Mouse (Mus musculus): ENCODE measurements around the gene Olfr538. TPM values are rescaled to one million over a fixed set of nuclear protein-coding genes. Genes with fewer than 3 reads are reported as not detected.
"Not testable (repeated sequence)": the region's sequence is repeated elsewhere in the genome, so short reads cannot be mapped to it uniquely, and the experiment has no call there.

Olfr538 gene
- total RNA-seq (2021) = not detected

DNA sequence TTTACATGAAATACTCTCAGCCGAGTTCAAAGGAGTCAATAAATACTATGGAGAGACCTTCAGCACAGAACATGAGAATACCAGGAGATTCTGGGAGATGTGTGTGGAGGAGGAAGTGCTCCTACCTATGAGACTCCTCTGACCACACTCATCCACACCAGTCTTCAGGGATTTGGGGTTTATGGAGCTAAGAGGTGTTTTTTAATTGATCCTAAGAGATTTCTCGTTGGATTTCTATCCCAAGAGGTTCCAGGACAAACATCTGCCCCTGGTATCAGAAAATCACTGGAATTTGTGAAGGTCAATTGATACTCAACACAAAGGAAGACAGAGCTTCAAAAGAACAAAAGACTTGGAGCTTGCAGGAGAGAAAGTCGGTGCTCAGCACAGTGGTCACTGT is at the start of gene Olfr538:
Gene Olfr538 (plus strand): TSS at position 301 of the 400 bp plus-strand sequence.
- no peak for DNase-seq (ENCODE audit: extremely low spot score in 1 of 2, low spot score in 2 of 2)
- intact Hi-C loops (cut with DNase I) = no loop called here

DNA sequence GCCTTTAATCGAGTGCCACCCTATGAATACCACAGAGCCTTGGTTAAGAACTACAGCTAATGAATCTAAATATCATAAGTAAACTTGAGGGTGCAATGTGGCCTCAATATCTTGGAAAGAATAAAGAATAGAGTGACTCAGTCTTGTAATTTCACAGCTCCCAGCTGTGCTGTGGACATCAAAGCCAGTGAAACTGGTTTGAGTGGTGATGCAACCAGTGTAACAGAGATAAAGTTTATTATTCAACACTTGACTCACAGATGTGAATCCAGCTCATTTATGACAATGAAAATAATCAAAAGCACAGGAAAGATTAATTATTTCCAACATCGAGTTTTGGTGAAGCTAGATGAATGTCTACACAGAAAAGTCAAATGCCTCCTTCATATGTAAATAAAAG is 27.9 kb upstream of the Olfr538 start:
- intact Hi-C loops (cut with DNase I) = no loop called here
- DNase-seq (ENCODE audit: extremely low spot score in 1 of 2, low spot score in 2 of 2) = no peak

DNA sequence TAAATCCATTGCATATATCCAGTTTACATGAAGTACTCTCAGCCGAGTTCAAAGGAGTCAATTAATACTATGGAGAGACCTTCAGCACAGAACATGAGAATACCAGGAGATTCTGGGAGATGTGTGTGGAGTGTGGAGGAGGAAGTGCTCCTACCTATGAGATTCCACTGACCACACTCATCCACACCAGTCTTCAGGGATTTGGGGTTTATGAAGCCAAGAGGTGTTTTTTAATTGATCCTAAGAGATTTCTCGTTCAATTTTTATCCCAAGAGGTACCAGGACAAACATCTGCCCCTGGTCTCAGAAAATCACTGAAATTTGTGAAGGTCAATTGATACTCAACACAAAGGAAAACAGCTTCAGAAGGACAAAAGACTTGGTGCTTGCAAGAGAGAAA is 33.3 kb downstream of the Olfr538 start, which contains the start of gene Olfr46:
Gene Olfr46 (plus strand): TSS at position 301 of the 400 bp plus-strand sequence.
- intact Hi-C loops (cut with DNase I) = not testable (repeated sequence)

More for the DNA sequence above, 33.3 kb downstream of the Olfr538 start, which contains the start of gene Olfr46:
- DNase-seq (ENCODE audit: extremely low spot score in 1 of 2, low spot score in 2 of 2) = not testable (repeated sequence)

Other genes starting within 250 kb of the Olfr538 start
- not detected for gene Olfr525, start 247.0 kb upstream of the Olfr538 start, total RNA-seq (2021)
- not detected for gene Olfr527, start 233.9 kb upstream of the Olfr538 start, total RNA-seq (2021)
- gene Olfr60, start 206.2 kb upstream of the Olfr538 start, total RNA-seq (2021) = not detected
- not detected for gene Olfr530, start 191.6 kb upstream of the Olfr538 start, total RNA-seq (2021)
- not detected for gene Olfr531, start 165.0 kb upstream of the Olfr538 start, total RNA-seq (2021)
- gene Olfr532, start 146.2 kb upstream of the Olfr538 start, total RNA-seq (2021) = not detected
- gene Olfr533, start 104.5 kb upstream of the Olfr538 start, total RNA-seq (2021) = not detected
- gene Olfr535, start 83.7 kb upstream of the Olfr538 start, total RNA-seq (2021) = not detected
- not detected for gene Olfr536, start 60.5 kb upstream of the Olfr538 start, total RNA-seq (2021)
- under 1 TPM; 0.04 to 0.06 TPM for gene Olfr46, start 33.4 kb downstream of the Olfr538 start, total RNA-seq (2021)
- not detected for gene Olfr61, start 61.1 kb downstream of the Olfr538 start, total RNA-seq (2021)
- gene Olfr53, start 78.6 kb downstream of the Olfr538 start, total RNA-seq (2021) = not detected
- gene Olfr539, start 92.0 kb downstream of the Olfr538 start, total RNA-seq (2021) = under 1 TPM; 0.04 to 0.06 TPM
- under 1 TPM in 1 of 2 experiments, not detected in 1; 0.10 TPM for gene Olfr45, start 114.1 kb downstream of the Olfr538 start, total RNA-seq (2021)
- gene Olfr541, start 129.4 kb downstream of the Olfr538 start, total RNA-seq (2021) = not detected
- not detected for gene Cyp2e1, start 195.9 kb downstream of the Olfr538 start, total RNA-seq (2021)
- under 1 TPM in 1 of 2 experiments, not detected in 1; 0.54 TPM for gene Syce1, start 220.0 kb downstream of the Olfr538 start, total RNA-seq (2021)